Mouse (Mus musculus): ENCODE measurements around the gene Tjp2.

DNA sequence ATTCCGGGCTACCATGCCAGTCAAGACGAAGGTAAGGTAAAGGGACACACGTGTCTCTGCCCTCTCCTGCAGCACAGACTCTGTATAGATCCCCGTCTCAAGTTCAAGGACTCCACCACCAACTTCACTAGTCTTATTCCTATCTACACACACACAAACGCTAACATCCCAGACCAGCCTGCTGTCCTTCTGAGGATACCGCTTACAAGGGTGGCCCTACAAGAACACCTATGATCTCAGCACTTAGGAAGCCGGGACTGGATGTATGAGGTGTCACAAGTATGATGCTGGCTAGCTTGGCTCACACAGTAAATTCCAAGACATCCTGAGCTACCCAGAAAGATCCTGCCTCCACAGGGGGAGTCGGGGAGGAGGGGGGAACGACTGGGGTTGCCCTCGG, 13.7 kb downstream of the Tjp2 start:
- TF ChIP-seq CTCF (IDR thresholded peaks at IDR 0.05; ENCODE audit: extremely low read depth, insufficient read depth, insufficient read length, insufficient replicate concordance) (no peak), POLR2A (IDR thresholded peaks at IDR 0.05; ENCODE audit: low read depth, low read length) (no peak)

Measured in spleen, adult 2 months (tissue).